ENCODE assay signal across 13 mouse cellular contexts in the genomic region with DNA sequence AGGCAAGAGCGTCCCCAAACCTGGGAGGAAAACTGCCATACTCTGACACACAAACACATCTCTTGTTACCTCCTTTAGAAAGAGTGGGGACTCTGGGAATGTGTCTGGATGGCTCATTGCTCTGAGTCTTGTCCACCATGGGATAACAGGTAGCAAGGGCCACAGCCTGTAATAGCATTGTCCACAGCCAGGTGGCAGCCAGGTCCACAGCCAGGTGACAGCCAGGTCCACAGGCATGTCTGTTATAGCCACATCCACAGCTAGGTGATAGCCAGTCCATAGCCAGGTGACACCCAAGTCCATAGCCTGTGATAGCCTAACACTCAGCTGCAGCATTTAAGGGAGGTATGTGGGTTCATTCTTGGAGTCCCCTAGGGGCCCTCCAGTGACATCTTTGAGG. TPM values are rescaled to one million over a fixed set of nuclear protein-coding genes. Genes with fewer than 3 reads are reported as not detected.
A peak's percentile ranks its signal among the peaks of the same experiment; 100 is the strongest.
DNase-seq lines count a peak whose midpoint lies in the region; ATAC-seq and TF ChIP-seq lines count a peak whose summit lies in the region.
"Had no signal": no experiment of that assay in that cellular context is flagged by ENCODE, and none has a peak within 500 bp of the region (broad histone marks: within the 10 kb centered on the region; RNA-seq: fewer than 3 reads in every experiment).

No protein-coding gene starts in this region.

- DNase-seq in kidney, adult 18-20 months, result peak; percentile 53
- DNase-seq in B cell, adult 2 months, result peak; percentile 39 to 48
- no peak for DNase-seq in brain, embryonic 14.5 days (ENCODE audit: low read depth)
- DNase-seq in kidney, adult 9 months, result peak; percentile 39
- no peak for DNase-seq in layer of hippocampus, postnatal 14 days (ENCODE audit: low spot score in 2 of 2)
- DNase-seq in hindbrain, embryonic 11.5 days (ENCODE audit: low spot score), result no peak
- DNase-seq: adrenal gland, postnatal 36 days had no signal

- H3K4me3 ChIP-seq in kidney, embryonic 15.5 days (replicated peaks), result no peak overlapping the region
- H3K4me3 ChIP-seq in hindbrain, embryonic 11.5 days (ENCODE audit: low read depth, low read length), result no peak overlapping the region
- H3K4me3 ChIP-seq: hindbrain, embryonic 15.5 days; limb, embryonic 12.5 days; stomach, embryonic 15.5 days had no signal

- 0 out of 2 replicates have a peak, but pooled peaks have one; percentile 5 for TF ChIP-seq CTCF in brain, embryonic 14.5 days (IDR thresholded peaks at IDR 0.05; ENCODE audit: borderline replicate concordance, extremely low read depth, insufficient read depth, insufficient read length)

- peaks cover 17% of the 10 kb centered on the region for H3K4me1 ChIP-seq in kidney, embryonic 15.5 days
- H3K4me1 ChIP-seq in hindbrain, embryonic 11.5 days (replicated peaks; ENCODE audit: control insufficient read depth, insufficient read depth, low read length), result 0 out of 2 replicates have a peak, but pooled peaks cover 2% of the 10 kb centered on the region
- H3K4me1 ChIP-seq: limb, embryonic 12.5 days; stomach, embryonic 15.5 days had no signal

- H3K36me3 ChIP-seq in kidney, embryonic 15.5 days, result no peaks in the 10 kb centered on the region
- no peaks in the 10 kb centered on the region for H3K36me3 ChIP-seq in hindbrain, embryonic 11.5 days (ENCODE audit: control insufficient read depth, insufficient read depth, low read length)
- H3K36me3 ChIP-seq: hindbrain, embryonic 15.5 days; limb, embryonic 12.5 days; stomach, embryonic 15.5 days had no signal

- H3K4me2 ChIP-seq in kidney, embryonic 15.5 days, result no peak overlapping the region
- no peak overlapping the region for H3K4me2 ChIP-seq in hindbrain, embryonic 11.5 days (replicated peaks; ENCODE audit: low read depth, low read length)
- H3K4me2 ChIP-seq: hindbrain, embryonic 15.5 days; limb, embryonic 12.5 days; midbrain, embryonic 11.5 days; stomach, embryonic 15.5 days had no signal

- H3K27me3 ChIP-seq in kidney, embryonic 15.5 days, result no peaks in the 10 kb centered on the region
- H3K27me3 ChIP-seq in hindbrain, embryonic 11.5 days (ENCODE audit: control insufficient read depth, insufficient read depth, low read length), result no peaks in the 10 kb centered on the region
- H3K27me3 ChIP-seq: hindbrain, embryonic 15.5 days; limb, embryonic 12.5 days; stomach, embryonic 15.5 days had no signal

- no peaks in the 10 kb centered on the region for H3K9me3 ChIP-seq in kidney, embryonic 15.5 days (replicated peaks)
- H3K9me3 ChIP-seq in hindbrain, embryonic 11.5 days (ENCODE audit: control insufficient read depth, low read length), result no peaks in the 10 kb centered on the region
- H3K9me3 ChIP-seq: hindbrain, embryonic 15.5 days; limb, embryonic 12.5 days; stomach, embryonic 15.5 days had no signal

- no peak for TF ChIP-seq POLR2A in brain, embryonic 14.5 days (IDR thresholded peaks at IDR 0.05; ENCODE audit: borderline replicate concordance, extremely low read depth, insufficient read depth, insufficient read length, poor library complexity, severe bottlenecking)

- WGBS in kidney, embryonic 15.5 days, result 91% methylated on average over 1 of the region's 1 CpGs
- WGBS in hindbrain, embryonic 11.5 days, result 81% methylated on average over 1 of the region's 1 CpGs

- H3K9ac ChIP-seq in kidney, embryonic 15.5 days, result no peak overlapping the region
- H3K9ac ChIP-seq in hindbrain, embryonic 11.5 days (ENCODE audit: low read depth, low read length), result no peak overlapping the region
- H3K9ac ChIP-seq: hindbrain, embryonic 15.5 days; limb, embryonic 12.5 days; stomach, embryonic 15.5 days had no signal

- ATAC-seq in kidney, embryonic 15.5 days (replicated peaks; ENCODE audit: low FRiP score), result no peak
- ATAC-seq in activated CD4-positive, CD25-positive, alpha-beta regulatory T cell, adult 4 months, result no peak
- ATAC-seq in hindbrain, embryonic 11.5 days (ENCODE audit: low FRiP score), result no peak

- no peak overlapping the region for H3K27ac ChIP-seq in kidney, embryonic 15.5 days
- H3K27ac ChIP-seq in hindbrain, embryonic 11.5 days (ENCODE audit: low read depth, low read length), result no peak overlapping the region
- H3K27ac ChIP-seq: hindbrain, embryonic 15.5 days; limb, embryonic 12.5 days; stomach, embryonic 15.5 days had no signal

RNA-seq across cellular contexts. Expression of a gene that starts 25.3 kb away (rescaled TPM):
- 1.7 and 2.0 TPM in 2 replicates for polyA plus RNA-seq in kidney, embryonic 15.5 days (2015; fragmentation: Nextera tagmentation; extraction: Ambion mirVana)
- 0.67 and 0.90 TPM in 2 replicates for polyA plus RNA-seq in brain, embryonic 14.5 days (2012; rRNA removed)
- 1 to 10 TPM; 7.9 to 9.6 TPM for total RNA-seq in layer of hippocampus, postnatal 14 days (2021)
- 1 to 10 TPM; 5.8 to 6.4 TPM for polyA plus RNA-seq in activated CD4-positive, CD25-positive, alpha-beta regulatory T cell, adult 4 months (2017; shearing (Covaris generic))
- 0.18 and 0.28 TPM in 2 replicates for polyA plus RNA-seq in hindbrain, embryonic 11.5 days (2014; fragmentation: Nextera tagmentation; extraction: Ambion mirVana)
- polyA plus RNA-seq: limb, embryonic 12.5 days; midbrain, embryonic 11.5 days had no signal

RNA-seq across cellular contexts. Expression of a gene that starts 35.1 kb away (rescaled TPM):
- polyA plus RNA-seq in kidney, embryonic 15.5 days (2015; fragmentation: Nextera tagmentation; extraction: Ambion mirVana), result 9.9 and 10.1 TPM in 2 replicates
- polyA plus RNA-seq in brain, embryonic 14.5 days (2012; rRNA removed), result 0.89 and 1.1 TPM in 2 replicates
- 1 to 10 TPM; 1.5 to 1.6 TPM for total RNA-seq in layer of hippocampus, postnatal 14 days (2021)
- polyA plus RNA-seq in activated CD4-positive, CD25-positive, alpha-beta regulatory T cell, adult 4 months (2017; shearing (Covaris generic)), result 10 to 100 TPM; 70.4 to 78.5 TPM
- polyA plus RNA-seq in hindbrain, embryonic 11.5 days (2014; fragmentation: Nextera tagmentation; extraction: Ambion mirVana), result 9.5 and 10.2 TPM in 2 replicates

Comparison
In these comparisons a context has a peak if more than half of its experiments do, and no peak if none do; other contexts are left out.
1. DNase-seq: peak in kidney, adult 18-20 months (single experiment), B cell, adult 2 months (2 of 2) and kidney, adult 9 months (single experiment); none in brain, embryonic 14.5 days (single experiment), layer of hippocampus, postnatal 14 days (0 of 2) and hindbrain, embryonic 11.5 days (single experiment).